ENCODE assay signal across 10 mouse cellular contexts in genomic region chr13:12166386-12166785, GRCm38 (mm10). TPM values are rescaled to one million over a fixed set of nuclear protein-coding genes. Genes with fewer than 3 reads are reported as not detected.
DNase-seq lines count a peak whose midpoint lies in the region; ATAC-seq and TF ChIP-seq lines count a peak whose summit lies in the region.
"Had no signal": no experiment of that assay in that cellular context is flagged by ENCODE, and none has a peak within 500 bp of the region (broad histone marks: within the 10 kb centered on the region; RNA-seq: fewer than 3 reads in every experiment).

No protein-coding gene starts in this region.

- no peaks in the 10 kb centered on the region for H3K27me3 ChIP-seq in kidney, postnatal 0 days (ENCODE audit: insufficient read depth, low read length)
- H3K27me3 ChIP-seq in midbrain, postnatal 0 days (ENCODE audit: insufficient read depth, low read length) = no peaks in the 10 kb centered on the region
- H3K27me3 ChIP-seq in liver, embryonic 11.5 days (replicated peaks; ENCODE audit: control insufficient read depth, insufficient read depth, low read length) = no peaks in the 10 kb centered on the region

- TF ChIP-seq CTCF in kidney, postnatal 0 days (IDR thresholded peaks at IDR 0.05; ENCODE audit: low read depth) = no peak
- no peak for TF ChIP-seq CTCF in midbrain, postnatal 0 days (IDR thresholded peaks at IDR 0.05)

- H3K9ac ChIP-seq in kidney, postnatal 0 days (ENCODE audit: low read depth, low read length) = no peak overlapping the region
- no peak overlapping the region for H3K9ac ChIP-seq in midbrain, postnatal 0 days (replicated peaks; ENCODE audit: low read length, poor library complexity, severe bottlenecking)
- no peak overlapping the region for H3K9ac ChIP-seq in liver, embryonic 11.5 days (ENCODE audit: low read depth, low read length)

- no peak; the same call in 1 of the 2 replicates for ATAC-seq in kidney, postnatal 0 days (replicated peaks; ENCODE audit: low FRiP score, low read depth)
- ATAC-seq in midbrain, postnatal 0 days (ENCODE audit: low FRiP score) = no peak
- ATAC-seq in liver, embryonic 11.5 days (replicated peaks; ENCODE audit: low FRiP score) = no peak
- ATAC-seq: Patski had no signal

- 28% methylated on average over 6 of the region's 6 CpGs for WGBS in kidney, postnatal 0 days
- 17% methylated on average over 6 of the region's 6 CpGs for WGBS in midbrain, postnatal 0 days
- 38% methylated on average over 6 of the region's 6 CpGs for WGBS in liver, embryonic 11.5 days

- no peak overlapping the region for H3K27ac ChIP-seq in kidney, postnatal 0 days
- no peak overlapping the region for H3K27ac ChIP-seq in midbrain, postnatal 0 days (ENCODE audit: low read depth, low read length)
- no peak overlapping the region for H3K27ac ChIP-seq in liver, embryonic 11.5 days (ENCODE audit: low read depth, low read length)

- no peaks in the 10 kb centered on the region for H3K36me3 ChIP-seq in kidney, postnatal 0 days (ENCODE audit: insufficient read depth, low read length)
- no peaks in the 10 kb centered on the region for H3K36me3 ChIP-seq in midbrain, postnatal 0 days (ENCODE audit: insufficient read depth, low read length)
- H3K36me3 ChIP-seq in liver, embryonic 11.5 days (ENCODE audit: control insufficient read depth, insufficient read depth, low read length) = no peaks in the 10 kb centered on the region

- peak overlapping the region; percentile 11; the same call in 1 of the 2 replicates for H3K4me2 ChIP-seq in kidney, postnatal 0 days (ENCODE audit: low read length)
- no peak overlapping the region for H3K4me2 ChIP-seq in midbrain, postnatal 0 days (ENCODE audit: low read depth, low read length, poor library complexity, severe bottlenecking)
- no peak overlapping the region for H3K4me2 ChIP-seq in liver, embryonic 11.5 days

- H3K4me3 ChIP-seq in kidney, postnatal 0 days (replicated peaks; ENCODE audit: low read depth, low read length) = no peak overlapping the region
- no peak overlapping the region for H3K4me3 ChIP-seq in midbrain, postnatal 0 days (ENCODE audit: low read depth, low read length)
- no peak overlapping the region for H3K4me3 ChIP-seq in liver, embryonic 11.5 days (ENCODE audit: low read depth, low read length)

- peak; percentile 25 for DNase-seq in layer of hippocampus, adult 11-12 months (ENCODE audit: low spot score)
- no peak for DNase-seq in layer of hippocampus, adult 9-10 months (ENCODE audit: low spot score)
- DNase-seq in frontal cortex, postnatal 36 days (ENCODE audit: low spot score in 2 of 2) = peak; percentile 50 to 63
- DNase-seq in kidney, postnatal 0 days (ENCODE audit: low spot score) = peak; percentile 30
- DNase-seq in midbrain, postnatal 0 days (ENCODE audit: low spot score) = peak; percentile 36
- no peak for DNase-seq in liver, embryonic 11.5 days (ENCODE audit: low spot score)
- DNase-seq in Muller cell, postnatal 12 days (ENCODE audit: inconsistent ontology term) = no peak
- DNase-seq in thymus, postnatal 14 days = no peak
- DNase-seq: lung, postnatal 4 days had no signal

- H3K9me3 ChIP-seq in kidney, postnatal 0 days (replicated peaks; ENCODE audit: low read length) = no peaks in the 10 kb centered on the region
- no peaks in the 10 kb centered on the region for H3K9me3 ChIP-seq in midbrain, postnatal 0 days (ENCODE audit: low read length)
- H3K9me3 ChIP-seq in liver, embryonic 11.5 days (ENCODE audit: control insufficient read depth, low read length) = no peaks in the 10 kb centered on the region

- 0 out of 2 replicates have a peak, but pooled peaks cover 3% of the 10 kb centered on the region for H3K4me1 ChIP-seq in kidney, postnatal 0 days (replicated peaks; ENCODE audit: insufficient read depth, low read length)
- peaks cover 4% of the 10 kb centered on the region; the same call in 1 of the 2 replicates for H3K4me1 ChIP-seq in midbrain, postnatal 0 days (ENCODE audit: insufficient read depth, low read length)
- no peaks in the 10 kb centered on the region for H3K4me1 ChIP-seq in liver, embryonic 11.5 days (replicated peaks; ENCODE audit: control insufficient read depth, insufficient read depth, low read length)

RNA-seq across cellular contexts. Expression of gene Ryr2, which starts 59.6 kb away (rescaled TPM):
- 0.09 and 0.17 TPM in 2 replicates for polyA plus RNA-seq in kidney, postnatal 0 days (2015; fragmentation: Nextera tagmentation; extraction: Ambion mirVana)
- 22.5 and 41.9 TPM in 2 replicates for total RNA-seq in midbrain, postnatal 0 days (2014; rRNA removed)
- polyA plus RNA-seq in midbrain, postnatal 0 days (2015; fragmentation: Nextera tagmentation; extraction: Ambion mirVana) = 2.6 and 3.5 TPM in 2 replicates
- polyA plus RNA-seq in liver, embryonic 11.5 days (2014; fragmentation: Nextera tagmentation; extraction: Ambion mirVana) = 0.38 and 0.88 TPM in 2 replicates
- polyA plus RNA-seq: Patski had no signal

Comparison
In these comparisons a context has a peak if more than half of its experiments do, and no peak if none do; other contexts are left out.
1. DNase-seq: peak in layer of hippocampus, adult 11-12 months (single experiment), frontal cortex, postnatal 36 days (2 of 2), kidney, postnatal 0 days (single experiment) and midbrain, postnatal 0 days (single experiment); none in layer of hippocampus, adult 9-10 months (single experiment), liver, embryonic 11.5 days (single experiment), Muller cell, postnatal 12 days (single experiment) and thymus, postnatal 14 days (single experiment).